Mouse (Mus musculus) C2C12 (cell line): ENCODE measurements around the gene Rpgrip1l.

ENCODE experiments used
- CTCF ChIP-seq: IDR thresholded peaks from one replicate; pipeline ENCODE4 v1.5.1; 2011; ENCODE audit not compliant: control insufficient read depth, insufficient read depth, insufficient read length
- FOSL1 ChIP-seq: IDR thresholded peaks from one replicate; pipeline ENCODE4 v1.8.0; 2011; ENCODE audit warnings: mild to moderate bottlenecking, low read length; ENCODE audit not compliant: poor library complexity, insufficient read depth, severe bottlenecking
- MAX ChIP-seq: IDR thresholded peaks from one replicate; pipeline ENCODE4 v1.6.1; 2011; ENCODE audit warnings: mild to moderate bottlenecking, control low read depth
- MYOD1 ChIP-seq: IDR thresholded peaks from one replicate; pipeline ENCODE4 v1.6.1; 2011; ENCODE audit warnings: low read depth; ENCODE audit not compliant: control insufficient read depth, insufficient read length
- MYOG ChIP-seq: IDR thresholded peaks from one replicate; pipeline ENCODE4 v1.6.1; 2011; ENCODE audit not compliant: control insufficient read depth, insufficient read length; ENCODE audit errors: extremely low read depth
- USF1 ChIP-seq: IDR thresholded peaks from one replicate; pipeline ENCODE4 v1.6.1; 2011; ENCODE audit warnings: low read depth, mild to moderate bottlenecking, control low read depth, moderate library complexity

- TF ChIP-seq CTCF (no peak), MAX (no peak), USF1 (no peak), FOSL1 (no peak), MYOG (no peak), MYOD1 (no peak)
Observed at GRCm38 (mm10) chr8:91245821-91246454, 67.1 kb downstream of the Rpgrip1l start.
